In genomic region chr2:51762866-51763265, GRCm38 (mm10) we compare ENCODE assay signal across 16 mouse cellular contexts.
"Had no signal": no experiment of that assay in that cellular context is flagged by ENCODE, and none has a peak within 500 bp of the region (broad histone marks: within the 10 kb centered on the region; RNA-seq: fewer than 3 reads in every experiment).

No protein-coding gene starts in this region.

- H3K4me3 ChIP-seq: neural tube, embryonic 13.5 days; neural tube, embryonic 15.5 days; stomach, embryonic 15.5 days had no signal

- H3K27me3 ChIP-seq: neural tube, embryonic 13.5 days; neural tube, embryonic 15.5 days; stomach, embryonic 15.5 days had no signal

- H3K9me3 ChIP-seq: neural tube, embryonic 13.5 days; neural tube, embryonic 15.5 days; stomach, embryonic 15.5 days had no signal

- H3K4me1 ChIP-seq: stomach, embryonic 15.5 days had no signal

- H3K4me2 ChIP-seq: neural tube, embryonic 13.5 days; neural tube, embryonic 15.5 days; stomach, embryonic 15.5 days had no signal

- H3K9ac ChIP-seq: neural tube, embryonic 13.5 days; neural tube, embryonic 15.5 days; stomach, embryonic 15.5 days had no signal

- H3K27ac ChIP-seq: neural tube, embryonic 13.5 days; neural tube, embryonic 15.5 days; stomach, embryonic 15.5 days; stomach, postnatal 0 days had no signal

- DNase-seq: retina, postnatal 1 day; right cerebral cortex, adult 18-20 months; right cerebral cortex, postnatal 14 days; right cerebral cortex, postnatal 25 days; right cerebral cortex, postnatal 4 days; spleen, adult 18-20 months; thymus, adult 18-20 months; thymus, adult 2 months; thymus, postnatal 14 days; thymus, postnatal 25 days; thymus, postnatal 36 days; thymus, postnatal 4 days had no signal

- H3K36me3 ChIP-seq: neural tube, embryonic 13.5 days; neural tube, embryonic 15.5 days; stomach, embryonic 15.5 days had no signal
